Comparison of ENCODE assay signal across 12 mouse cellular contexts in genomic region chr2:148144816-148145215, GRCm38 (mm10).
"Had no signal": no experiment of that assay in that cellular context is flagged by ENCODE, and none has a peak within 500 bp of the region (broad histone marks: within the 10 kb centered on the region; RNA-seq: fewer than 3 reads in every experiment).

No protein-coding gene starts in this region.

- DNase-seq: layer of hippocampus, adult 9-11 months; layer of hippocampus, postnatal 36 days; midbrain, embryonic 14.5 days; right cerebral cortex, adult 18-20 months; right cerebral cortex, postnatal 25 days; thymus, postnatal 36 days had no signal

- H3K4me1 ChIP-seq: limb, embryonic 15.5 days; liver, embryonic 12.5 days; midbrain, embryonic 10.5 days; neural tube, embryonic 15.5 days had no signal

- H3K27ac ChIP-seq: limb, embryonic 15.5 days; liver, embryonic 12.5 days; midbrain, embryonic 10.5 days; neural tube, embryonic 15.5 days had no signal

- H3K36me3 ChIP-seq: limb, embryonic 15.5 days; liver, embryonic 12.5 days; midbrain, embryonic 10.5 days; neural tube, embryonic 15.5 days had no signal

- H3K4me3 ChIP-seq: limb, embryonic 15.5 days; liver, embryonic 12.5 days; midbrain, embryonic 10.5 days; myocyte; neural tube, embryonic 15.5 days had no signal

- H3K9me3 ChIP-seq: limb, embryonic 15.5 days; liver, embryonic 12.5 days; midbrain, embryonic 10.5 days; neural tube, embryonic 15.5 days had no signal

- H3K27me3 ChIP-seq: limb, embryonic 15.5 days; liver, embryonic 12.5 days; neural tube, embryonic 15.5 days had no signal

- H3K9ac ChIP-seq: limb, embryonic 15.5 days; liver, embryonic 12.5 days; neural tube, embryonic 15.5 days had no signal

- ATAC-seq: intestine, embryonic 16.5 days; liver, embryonic 12.5 days had no signal

- H3K4me2 ChIP-seq: limb, embryonic 15.5 days; liver, embryonic 12.5 days; neural tube, embryonic 15.5 days had no signal
